Mouse (Mus musculus) small intestine, adult 2 months (tissue): ENCODE results near the gene Galnt11. TPM values are rescaled to one million over a fixed set of nuclear protein-coding genes. Genes with fewer than 3 reads are reported as not detected.

Experiments
- H3K27ac ChIP-seq: fragments of 200-500 bp; 2 replicates; pipeline ENCODE4 v1.5.1; 2012; ENCODE audit warnings: low read depth, low read length, control low read depth, inconsistent platforms; ENCODE audit not compliant: insufficient read depth
- H3K27me3 ChIP-seq: fragments of 200-500 bp; 2 replicates; pipeline ENCODE4 v1.6.1; 2012; ENCODE audit warnings: mild to moderate bottlenecking, moderate library complexity, low read length, inconsistent platforms; ENCODE audit not compliant: control insufficient read depth, insufficient read depth
- H3K36me3 ChIP-seq: fragments of 200-500 bp; 2 replicates; pipeline ENCODE4 v1.6.1; 2012; ENCODE audit warnings: mild to moderate bottlenecking, low read length, control low read depth, inconsistent platforms; ENCODE audit not compliant: control insufficient read depth, insufficient read depth
- H3K4me1 ChIP-seq: fragments of 200-500 bp; 2 replicates; pipeline ENCODE4 v1.6.1; 2012; ENCODE audit warnings: low read length, inconsistent platforms, mixed read lengths; ENCODE audit not compliant: control insufficient read depth, insufficient read depth, insufficient read length
- H3K4me3 ChIP-seq: fragments of 200-500 bp; 2 replicates; pipeline ENCODE4 v1.5.1; 2012; ENCODE audit warnings: low read depth, mild to moderate bottlenecking, control low read depth, inconsistent platforms, low read length, moderate library complexity
- CTCF ChIP-seq: fragments of 200-500 bp; IDR thresholded peaks from 2 replicates; pipeline ENCODE4 v1.5.1; 2012; ENCODE audit warnings: low read depth, mild to moderate bottlenecking, control low read depth, inconsistent platforms, low read length, moderate library complexity, mixed read lengths; ENCODE audit not compliant: insufficient replicate concordance, insufficient read length; ENCODE audit errors: extremely low read depth
- POLR2A ChIP-seq: fragments of 200-500 bp; IDR thresholded peaks from 2 replicates; pipeline ENCODE4 v1.6.1; 2012; ENCODE audit warnings: low read depth, mild to moderate bottlenecking, control low read depth, inconsistent platforms, low read length, moderate library complexity
- WGBS: fragments of 180-500 bp; shearing (Covaris S2); methylation state at CpG from one replicate; pipeline ENCODE4 v1.1.7; 2018; 5-methylcytosine and 5-hydroxymethylcytosine counted together
- polyA plus RNA-seq: library from polyadenylated mRNA; depleted of rRNA; stranded (reverse); fragments of >200 nt; gene quantifications from 2 replicates; pipeline ENCODE4 v1.2.3, GENCODE M21; 2012; rRNA removed

Galnt11 gene
- polyA plus RNA-seq, 1 experiment, result 7.7 TPM

DNA sequence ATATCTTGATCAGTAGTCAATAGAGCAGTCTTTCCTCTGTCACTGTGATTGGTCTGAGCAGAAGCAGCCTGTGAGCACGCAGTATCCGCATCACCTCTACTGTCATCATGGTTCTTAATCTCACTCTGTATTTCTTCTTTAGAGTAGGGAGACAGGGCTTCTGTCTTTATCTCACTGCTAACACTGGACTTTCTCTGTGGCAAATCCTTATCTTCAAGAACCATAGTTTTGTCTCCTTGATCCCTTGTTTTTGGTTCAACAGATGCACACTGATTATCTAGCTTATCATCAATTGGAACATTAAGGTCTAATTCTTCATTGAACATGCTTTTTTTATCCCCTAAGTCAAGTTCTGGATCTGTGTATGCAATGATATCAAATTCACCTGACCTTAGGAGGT is 88.5 kb downstream of the Galnt11 start:
- Histone ChIP-seq H3K4me1 (no peaks in the 10 kb centered on the region), H3K4me3 (no peak overlapping the region), H3K36me3 (peaks cover 52% of the 10 kb centered on the region), H3K27ac (no peak overlapping the region), H3K27me3 (no peaks in the 10 kb centered on the region)
- WGBS, result 98% methylated on average over 2 of the region's 2 CpGs
- TF ChIP-seq CTCF, result no peak
- no peak for TF ChIP-seq POLR2A

DNA sequence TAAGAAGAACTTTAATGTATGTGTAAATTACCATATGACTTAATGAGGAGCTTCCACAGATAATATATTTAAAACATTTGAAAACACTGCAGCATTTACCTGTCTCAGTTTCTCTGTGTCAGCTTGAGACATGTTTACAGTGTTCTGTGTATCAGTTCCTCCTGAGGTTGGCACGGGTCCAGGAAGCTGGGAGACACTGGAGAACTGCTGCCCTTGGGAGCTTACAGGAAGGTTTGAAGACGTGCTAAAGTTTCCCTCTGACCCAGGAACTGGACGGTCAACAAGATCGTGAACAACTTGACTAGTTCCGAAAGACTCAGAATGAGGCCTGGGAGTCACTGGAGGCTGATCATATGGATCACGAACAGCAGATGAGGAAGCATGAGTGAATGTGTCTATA is 92.2 kb downstream of the Galnt11 start:
- Histone ChIP-seq H3K4me3 (no peak overlapping the region), H3K36me3 (peaks cover 62% of the 10 kb centered on the region), H3K4me1 (no peaks in the 10 kb centered on the region), H3K27ac (no peak overlapping the region), H3K27me3 (no peaks in the 10 kb centered on the region)
- WGBS, result 57% methylated on average over 6 of the region's 6 CpGs
- TF ChIP-seq POLR2A (no peak), CTCF (no peak)

Other genes starting within 250 kb of the Galnt11 start
- gene Prkag2, start 121.3 kb upstream of the Galnt11 start, polyA plus RNA-seq, result 7.6 and 13.8 TPM in 2 replicates
- not detected in 2 replicates for gene Galntl5, start 40.4 kb upstream of the Galnt11 start, polyA plus RNA-seq
- gene E130116L18Rik, start 1.2 kb downstream of the Galnt11 start, polyA plus RNA-seq, result not detected in 2 replicates